Mouse (Mus musculus) gastrocnemius, postnatal 25 days (tissue): ENCODE measurements around the gene Gm3594. TPM values are rescaled to one million over a fixed set of nuclear protein-coding genes. Genes with fewer than 3 reads are reported as not detected.
"Not testable (repeated sequence)": the region's sequence is repeated elsewhere in the genome, so short reads cannot be mapped to it uniquely, and the experiment has no call there.

Experiments used
- DNase-seq: peaks from one replicate; pipeline ENCODE4 v3.0.0; 2022
- long read RNA-seq, 2 experiments: library from polyadenylated mRNA; stranded (forward); transcript quantifications; one replicate each; pipeline ENCODE4 v2.0.0; 2021
- total RNA-seq, 2 experiments: library from RNA; stranded (reverse); gene quantifications; 1 replicate in 1 of 2; 2 replicates in 1 of 2; pipeline ENCODE4 v1.2.3; 2021

Gene Gm3594
- total RNA-seq = not detected
- long read RNA-seq, experiment 1 = 0 reads
- long read RNA-seq, experiment 2 = 0 reads

DNA sequence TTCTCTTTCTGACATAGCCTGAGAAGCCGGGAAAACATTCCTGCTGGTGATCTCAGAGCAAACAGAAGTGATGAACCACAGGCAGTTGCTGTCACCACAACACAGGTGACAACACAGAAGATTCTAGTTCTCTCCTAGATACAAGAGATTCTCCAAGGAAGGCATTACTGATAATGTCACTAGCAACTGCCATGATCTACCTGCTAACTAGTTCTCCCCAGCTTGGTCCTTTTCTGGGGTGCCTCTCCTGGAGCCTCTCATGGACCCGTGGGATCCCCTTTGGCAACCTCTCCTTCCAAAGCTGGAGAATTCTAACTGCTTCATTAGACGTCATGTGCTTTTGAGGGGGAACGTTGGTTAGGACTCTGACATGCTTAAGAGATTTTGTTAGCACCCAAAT, at the start of gene Gm3594:
Gene Gm3594, minus strand, starts transcription at position 101 of the 400 bp plus-strand sequence.
- DNase-seq = not testable (repeated sequence)

DNA sequence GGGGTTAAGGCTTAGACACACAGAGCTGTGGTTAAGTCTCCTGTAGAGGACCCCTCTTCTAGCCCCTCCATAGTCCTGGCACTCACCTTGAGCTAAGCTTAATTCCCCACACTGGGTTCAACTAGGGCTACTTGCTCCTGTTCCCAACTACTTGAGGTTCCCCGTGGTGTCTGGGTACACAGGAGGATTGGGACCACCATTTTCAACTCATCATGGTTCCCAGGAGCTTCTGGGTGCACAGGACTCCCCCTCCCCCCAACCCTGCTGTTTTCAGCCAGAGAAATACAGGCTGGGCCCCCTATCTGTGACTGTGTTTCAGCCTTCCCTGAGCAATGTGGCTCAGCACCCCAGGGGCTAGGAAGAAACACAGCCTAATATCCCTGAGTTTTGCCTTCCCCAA, 41.9 kb upstream of the Gm3594 start:
- not testable (repeated sequence) for DNase-seq

DNA sequence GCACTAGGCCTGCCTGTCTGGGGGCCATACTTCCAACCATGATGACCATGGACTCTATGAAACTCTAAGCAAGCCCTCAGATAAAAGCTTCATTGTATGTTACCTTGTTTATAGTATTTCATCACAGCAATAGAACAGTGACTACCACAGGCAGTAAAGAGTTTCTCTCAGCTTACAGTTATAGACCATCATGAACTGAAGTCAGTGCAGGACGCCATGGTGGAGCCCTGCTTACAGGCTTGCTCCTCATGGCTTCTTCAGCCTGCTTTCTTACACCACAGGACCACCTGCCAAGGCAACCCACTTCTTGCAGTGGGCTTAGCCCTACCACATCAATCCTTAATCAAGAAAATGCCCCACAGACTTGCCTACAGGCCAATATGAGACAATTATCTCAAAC, 41.1 kb upstream of the Gm3594 start:
- DNase-seq = not testable (repeated sequence)

DNA sequence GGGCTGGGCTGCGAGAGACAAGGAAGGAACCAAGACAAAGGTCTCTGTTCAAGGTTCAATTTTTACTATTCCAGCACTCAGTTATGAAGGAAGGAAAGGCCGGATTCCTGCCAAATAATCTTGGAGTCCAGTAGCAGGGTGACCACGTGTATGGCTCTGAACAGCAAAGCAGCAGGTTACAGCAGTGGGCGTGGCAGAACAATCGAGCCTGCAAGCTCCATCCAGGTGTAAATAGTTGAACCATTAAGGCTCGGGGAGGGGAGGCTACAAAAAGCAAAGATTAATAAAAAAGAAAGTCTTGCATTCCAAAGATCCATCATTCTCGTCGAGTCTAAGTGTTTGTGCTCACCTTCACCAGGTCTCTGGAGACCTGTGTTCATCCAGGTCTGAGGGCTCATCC, 37.7 kb upstream of the Gm3594 start:
- not testable (repeated sequence) for DNase-seq

DNA sequence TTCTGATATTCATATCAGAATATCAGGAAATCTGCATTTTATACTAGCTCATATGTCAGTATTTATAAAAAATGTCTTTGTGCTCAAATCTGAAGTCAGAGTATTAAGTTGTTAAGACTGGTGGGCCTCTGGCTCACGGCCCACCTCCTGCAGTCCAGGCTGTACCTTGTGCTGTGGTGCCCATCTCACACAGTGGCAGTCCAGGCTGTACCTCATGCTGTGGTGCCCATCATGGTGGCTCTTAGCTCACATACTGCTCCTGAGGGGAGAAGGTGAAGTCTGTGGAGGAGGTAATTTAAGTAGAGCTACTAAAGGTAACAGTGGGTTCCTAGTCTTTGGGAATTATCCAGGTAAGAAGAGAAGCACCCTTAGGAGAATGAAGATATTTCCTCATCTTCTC, 27.4 kb upstream of the Gm3594 start:
- not testable (repeated sequence) for DNase-seq

DNA sequence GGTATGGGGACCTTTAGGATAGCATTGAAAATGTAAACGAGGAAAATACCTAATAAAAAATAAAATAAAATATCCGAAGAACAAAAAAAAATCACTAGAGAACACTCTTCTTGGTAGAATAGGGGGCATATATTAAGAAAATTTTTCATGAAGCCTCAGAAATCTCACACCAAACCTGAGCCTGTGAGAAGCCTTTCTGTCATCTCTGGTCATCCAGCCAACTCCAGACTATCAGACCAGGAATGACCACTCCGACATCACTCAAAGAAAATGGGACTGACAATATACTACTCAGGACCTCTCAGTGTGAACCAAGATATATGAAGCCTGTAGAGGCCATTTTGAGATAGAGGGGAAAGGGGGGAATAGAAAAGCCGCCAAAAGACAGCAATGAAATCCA, 3.6 kb downstream of the Gm3594 start:
- not testable (repeated sequence) for DNase-seq

DNA sequence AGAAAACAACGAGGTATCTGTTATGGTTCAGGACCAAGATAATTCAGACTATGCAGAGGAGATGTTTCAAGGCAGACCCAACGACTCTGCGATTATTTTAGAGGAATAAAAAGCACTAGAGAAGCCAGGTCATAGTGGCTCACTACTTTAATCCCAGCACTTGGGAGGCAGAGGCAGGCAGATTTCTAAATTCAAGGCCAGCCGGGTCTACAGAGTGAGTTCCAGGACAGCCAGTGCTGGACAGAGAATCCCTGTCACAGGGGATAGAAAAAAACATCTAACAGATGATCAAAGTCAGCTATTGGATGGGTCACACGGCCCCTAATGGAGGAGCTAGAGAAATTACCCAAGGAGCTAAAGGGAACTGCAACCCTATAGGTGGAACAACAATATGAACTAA, 4.2 kb downstream of the Gm3594 start:
- peak; percentile 6 for DNase-seq

DNA sequence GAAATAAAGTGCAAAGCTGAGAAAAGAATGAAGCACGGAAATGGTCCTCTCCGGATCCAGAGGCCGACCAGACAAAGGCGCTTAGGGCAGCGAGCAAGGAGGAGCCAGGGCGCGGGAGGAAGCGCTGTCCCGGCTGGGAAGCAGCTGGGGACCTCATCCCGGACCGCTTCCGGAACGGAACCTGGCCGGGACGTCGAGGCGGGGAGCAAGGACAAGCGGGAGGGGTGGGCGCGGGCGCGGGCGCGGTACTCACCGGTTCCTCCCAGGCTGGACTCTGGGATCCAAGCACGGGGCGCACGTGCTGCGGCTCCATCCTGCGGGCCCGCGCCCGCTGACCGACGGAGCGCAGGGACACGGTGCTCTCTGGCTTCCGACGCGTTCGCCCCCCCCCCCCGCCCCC, 17.6 kb downstream of the Gm3594 start:
- DNase-seq = peak; percentile 56

DNA sequence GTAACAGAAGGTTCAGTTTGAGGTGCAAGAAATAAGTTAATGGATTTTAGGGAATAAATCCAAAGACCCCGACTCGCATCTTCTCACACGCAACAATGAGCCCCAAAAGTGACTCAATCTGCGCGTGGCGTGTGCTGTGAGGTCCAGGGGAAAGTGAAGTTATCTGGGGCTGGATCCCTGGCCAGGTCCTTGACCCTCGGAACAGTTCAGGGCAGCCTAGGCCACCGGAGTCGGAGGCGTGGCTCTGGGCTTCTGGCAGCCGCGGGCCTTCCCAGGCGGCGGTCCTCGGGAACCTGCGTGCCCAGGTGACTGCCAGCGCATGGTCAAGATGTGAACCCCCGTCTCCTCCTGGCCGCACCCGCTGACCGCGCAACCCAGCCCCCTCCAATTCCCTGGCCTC, 18.1 kb downstream of the Gm3594 start:
- peak; percentile 8 for DNase-seq

DNA sequence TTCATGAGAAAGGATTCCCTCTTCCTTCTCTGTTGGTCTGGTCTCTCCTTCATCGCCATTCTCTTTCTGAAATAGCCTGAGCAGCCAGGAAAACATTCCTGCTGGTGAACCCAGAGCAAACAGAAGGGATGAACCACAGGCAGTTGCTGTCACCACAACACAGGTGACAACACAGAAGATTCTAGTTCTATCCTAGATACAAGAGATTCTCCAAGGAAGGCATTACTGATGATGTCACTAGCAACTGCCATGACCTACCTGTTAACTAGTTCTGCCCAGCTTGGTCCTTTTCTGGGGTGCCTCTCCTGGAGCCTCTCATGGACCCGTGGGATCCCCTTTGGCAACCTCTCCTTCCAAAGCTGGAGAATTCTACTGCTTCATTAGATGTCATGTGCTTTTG, 32.0 kb downstream of the Gm3594 start, which contains the start of gene Gm3591:
Gene Gm3591, minus strand, starts transcription at position 101 of the 400 bp plus-strand sequence.
- not testable (repeated sequence) for DNase-seq

DNA sequence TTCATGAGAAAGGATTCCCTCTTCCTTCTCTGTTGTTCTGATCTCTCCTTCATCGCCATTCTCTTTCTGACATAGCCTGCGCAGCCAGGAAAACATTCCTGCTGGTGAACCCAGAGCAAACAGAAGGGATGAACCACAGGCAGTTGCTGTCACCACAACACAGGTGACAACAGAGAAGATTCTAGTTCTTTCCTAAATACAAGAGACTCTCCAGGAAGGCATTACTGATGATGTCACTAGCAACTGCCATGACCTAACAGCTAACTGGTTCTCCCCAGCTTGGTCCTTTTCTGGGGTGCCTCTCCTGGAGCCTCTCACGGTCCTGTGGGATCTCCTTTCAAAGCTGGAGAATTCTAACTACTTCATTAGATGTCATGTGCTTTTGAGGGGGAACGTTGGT, 54.2 kb downstream of the Gm3594 start, which contains the start of gene Gm16440:
Gene Gm16440, minus strand, starts transcription at position 101 of the 400 bp plus-strand sequence.
- not testable (repeated sequence) for DNase-seq

Other genes starting within 250 kb of the Gm3594 start
- under 1 TPM in 1 of 2 experiments, not detected in 1; 0.24 TPM for gene Gm21560, start 225.3 kb downstream of the Gm3594 start, total RNA-seq
- gene Gm3411, start 157.4 kb downstream of the Gm3594 start, total RNA-seq = not detected
- gene Gm21103, start 139.8 kb downstream of the Gm3594 start, total RNA-seq = not detected
- gene Gm3618, start 100.9 kb downstream of the Gm3594 start, total RNA-seq = not detected
- not detected for gene Gm16440, start 54.3 kb downstream of the Gm3594 start, total RNA-seq
- gene Gm3591, start 32.1 kb downstream of the Gm3594 start, total RNA-seq = under 1 TPM in 1 of 2 experiments, not detected in 1; 0.59 TPM
- not detected for gene Gm8356, start 92.7 kb upstream of the Gm3594 start, total RNA-seq
- under 1 TPM in 1 of 2 experiments, not detected in 1; 0.24 TPM for gene Gm3629, start 146.0 kb upstream of the Gm3594 start, total RNA-seq
- gene Gm3460, start 177.8 kb upstream of the Gm3594 start, total RNA-seq = not detected
- gene Gm10251, start 239.6 kb upstream of the Gm3594 start, total RNA-seq = not detected